Mouse (Mus musculus): ENCODE data around the gene Bri3. TPM values are rescaled to one million over a fixed set of nuclear protein-coding genes. Genes with fewer than 3 reads are reported as not detected.

Bri3 gene
- polyA plus RNA-seq, 1 experiment: 242 TPM

- no peak for TF ChIP-seq CTCF (conservative IDR thresholded peaks at IDR 0.05; ENCODE audit: insufficient read depth, insufficient read length, low read depth, low read length)
- no peak for TF ChIP-seq POLR2A (IDR thresholded peaks at IDR 0.05; ENCODE audit: low read depth, low read length)
- peak; percentile 66 for DNase-seq
- 42% methylated on average over 4 of the region's 4 CpGs for WGBS
Observed at GRCm38 (mm10) chr5:144221305-144221704, 22.9 kb upstream of the Bri3 start.

GRCm38 (mm10) chr5:144222811-144223502 lies 21.3 kb upstream of the Bri3 start:
- H3K27me3 ChIP-seq (replicated peaks; ENCODE audit: control insufficient read depth, insufficient read depth, low read length): no peaks in the 10 kb centered on the region
- peak overlapping the region; percentile 49 for H3K27ac ChIP-seq (ENCODE audit: insufficient read depth, low read depth, low read length)
- TF ChIP-seq POLR2A (IDR thresholded peaks at IDR 0.05; ENCODE audit: low read depth, low read length) (no peak), CTCF (conservative IDR thresholded peaks at IDR 0.05; ENCODE audit: insufficient read depth, insufficient read length, low read depth, low read length) (no peak)
- H3K4me1 ChIP-seq (ENCODE audit: control insufficient read depth, insufficient read depth, low read length): no peaks in the 10 kb centered on the region; the same call in 1 of the 2 replicates
- peak overlapping the region; percentile 61 for H3K4me3 ChIP-seq (ENCODE audit: insufficient read depth, low read depth, low read length)
- H3K36me3 ChIP-seq (ENCODE audit: control insufficient read depth, insufficient read depth, low read length): no peaks in the 10 kb centered on the region
- peak; percentile 82 for DNase-seq
- under 1% methylated on average over 25 of the region's 25 CpGs for WGBS

More at GRCm38 (mm10) chr5:144221305-144221704, 22.9 kb upstream of the Bri3 start:
- no peak overlapping the region for H3K4me3 ChIP-seq (ENCODE audit: insufficient read depth, low read depth, low read length)
- H3K27ac ChIP-seq (ENCODE audit: insufficient read depth, low read depth, low read length): no peak overlapping the region
- no peaks in the 10 kb centered on the region for H3K36me3 ChIP-seq (ENCODE audit: control insufficient read depth, insufficient read depth, low read length)
- no peaks in the 10 kb centered on the region; the same call in 1 of the 2 replicates for H3K4me1 ChIP-seq (ENCODE audit: control insufficient read depth, insufficient read depth, low read length)
- no peaks in the 10 kb centered on the region for H3K27me3 ChIP-seq (replicated peaks; ENCODE audit: control insufficient read depth, insufficient read depth, low read length)

- Histone ChIP-seq H3K27ac (ENCODE audit: insufficient read depth, low read depth, low read length) (peak within 1 kb of the TSS; percentile 87), H3K27me3 (replicated peaks; ENCODE audit: control insufficient read depth, insufficient read depth, low read length) (no peaks in the 10 kb centered on the region), H3K36me3 (ENCODE audit: control insufficient read depth, insufficient read depth, low read length) (no peaks in the 10 kb centered on the region), H3K4me1 (ENCODE audit: control insufficient read depth, insufficient read depth, low read length) (no peaks in the 10 kb centered on the region; the same call in 1 of the 2 replicates), H3K4me3 (ENCODE audit: insufficient read depth, low read depth, low read length) (peak within 1 kb of the TSS; percentile 72)
- peak; percentile 98 for DNase-seq
- under 1% methylated on average over 37 of the region's 37 CpGs for WGBS
- TF ChIP-seq CTCF (conservative IDR thresholded peaks at IDR 0.05; ENCODE audit: insufficient read depth, insufficient read length, low read depth, low read length) (no peak), POLR2A (IDR thresholded peaks at IDR 0.05; ENCODE audit: low read depth, low read length) (peak; percentile 40)
Observed at GRCm38 (mm10) chr5:144223503-144223862, 20.8 kb upstream of the Bri3 start, which contains the start of gene Tecpr1. Tecpr1 (minus strand) TSS chr5:144223615.

- Histone ChIP-seq H3K27ac (ENCODE audit: insufficient read depth, low read depth, low read length) (peak overlapping the region; percentile 87), H3K4me3 (ENCODE audit: insufficient read depth, low read depth, low read length) (peak overlapping the region; percentile 72), H3K4me1 (ENCODE audit: control insufficient read depth, insufficient read depth, low read length) (no peaks in the 10 kb centered on the region; the same call in 1 of the 2 replicates), H3K36me3 (ENCODE audit: control insufficient read depth, insufficient read depth, low read length) (no peaks in the 10 kb centered on the region), H3K27me3 (replicated peaks; ENCODE audit: control insufficient read depth, insufficient read depth, low read length) (no peaks in the 10 kb centered on the region)
- no peak for DNase-seq
- 27% methylated on average over 18 of the region's 18 CpGs for WGBS
- no peak for TF ChIP-seq POLR2A (IDR thresholded peaks at IDR 0.05; ENCODE audit: low read depth, low read length)
- 0 out of 2 replicates have a peak, but pooled peaks have one; percentile 9 for TF ChIP-seq CTCF (conservative IDR thresholded peaks at IDR 0.05; ENCODE audit: insufficient read depth, insufficient read length, low read depth, low read length)
Observed at GRCm38 (mm10) chr5:144223899-144224816, 20.1 kb upstream of the Bri3 start.

- H3K4me1 ChIP-seq (ENCODE audit: control insufficient read depth, insufficient read depth, low read length): no peaks in the 10 kb centered on the region; the same call in 1 of the 2 replicates
- H3K36me3 ChIP-seq (ENCODE audit: control insufficient read depth, insufficient read depth, low read length): no peaks in the 10 kb centered on the region
- no peak for DNase-seq
- H3K27ac ChIP-seq (ENCODE audit: insufficient read depth, low read depth, low read length): no peak overlapping the region
- H3K4me3 ChIP-seq (ENCODE audit: insufficient read depth, low read depth, low read length): no peak overlapping the region
- TF ChIP-seq CTCF (conservative IDR thresholded peaks at IDR 0.05; ENCODE audit: insufficient read depth, insufficient read length, low read depth, low read length): no peak
- TF ChIP-seq POLR2A (IDR thresholded peaks at IDR 0.05; ENCODE audit: low read depth, low read length): no peak
- WGBS: 36% methylated on average over 11 of the region's 11 CpGs
- no peaks in the 10 kb centered on the region for H3K27me3 ChIP-seq (replicated peaks; ENCODE audit: control insufficient read depth, insufficient read depth, low read length)
Observed at GRCm38 (mm10) chr5:144226220-144226619, 18.0 kb upstream of the Bri3 start.

- H3K27me3 ChIP-seq (replicated peaks; ENCODE audit: control insufficient read depth, insufficient read depth, low read length): no peaks in the 10 kb centered on the region
Observed at GRCm38 (mm10) chr5:144230216-144230615, 14.0 kb upstream of the Bri3 start.

More at GRCm38 (mm10) chr5:144230216-144230615, 14.0 kb upstream of the Bri3 start:
- no peaks in the 10 kb centered on the region for H3K4me1 ChIP-seq (ENCODE audit: control insufficient read depth, insufficient read depth, low read length)
- no peak for TF ChIP-seq POLR2A (IDR thresholded peaks at IDR 0.05; ENCODE audit: low read depth, low read length)
- TF ChIP-seq CTCF (conservative IDR thresholded peaks at IDR 0.05; ENCODE audit: insufficient read depth, insufficient read length, low read depth, low read length): no peak
- no peak for DNase-seq
- 90% methylated on average over 7 of the region's 7 CpGs for WGBS
- H3K27ac ChIP-seq (ENCODE audit: insufficient read depth, low read depth, low read length): no peak overlapping the region
- no peaks in the 10 kb centered on the region for H3K36me3 ChIP-seq (ENCODE audit: control insufficient read depth, insufficient read depth, low read length)
- no peak overlapping the region for H3K4me3 ChIP-seq (ENCODE audit: insufficient read depth, low read depth, low read length)
